Mouse (Mus musculus): Measurements from ENCODE around the gene Egfl6.

DNA sequence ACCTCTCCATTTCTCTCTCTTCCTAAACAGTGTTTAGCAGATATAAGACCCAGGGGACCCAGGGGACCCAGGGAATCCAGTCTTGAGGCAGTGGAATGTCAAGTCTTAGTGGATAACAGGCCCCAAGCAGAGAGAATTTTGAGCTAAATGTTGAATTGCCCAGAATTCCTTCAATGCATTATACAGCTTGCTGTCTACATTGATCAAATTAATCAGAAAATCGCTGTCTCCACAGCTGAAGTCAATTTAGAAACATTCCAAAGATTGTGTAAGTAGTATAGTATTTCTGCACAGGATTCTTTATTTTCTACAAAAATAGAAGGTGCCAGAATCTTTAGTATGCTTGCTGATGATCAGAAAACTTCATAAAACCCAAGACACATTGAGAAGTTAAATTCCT, 9.4 kb downstream of the Egfl6 start:
- TF ChIP-seq POLR2A (IDR thresholded peaks at IDR 0.05; ENCODE audit: insufficient read length, low read depth) (no peak), MAX (IDR thresholded peaks at IDR 0.05; ENCODE audit: low read depth) (no peak), MYOG (IDR thresholded peaks at IDR 0.05; ENCODE audit: control insufficient read depth in 1 of 3, insufficient read depth in 1 of 3, insufficient read length in 2 of 3, low read depth in 2 of 3) (no peak), USF1 (IDR thresholded peaks at IDR 0.05; ENCODE audit: low read depth) (no peak), MYOD1 (IDR thresholded peaks at IDR 0.05; ENCODE audit: control insufficient read depth in 1 of 3, insufficient read length in 2 of 3, low read depth in 2 of 3) (no peak), SRF (IDR thresholded peaks at IDR 0.05; ENCODE audit: control insufficient read depth, insufficient read length, low read depth) (no peak), TCF3 (IDR thresholded peaks at IDR 0.05; ENCODE audit: insufficient read length, low read depth) (no peak), TCF12 (IDR thresholded peaks at IDR 0.05; ENCODE audit: insufficient read depth, poor library complexity, severe bottlenecking) (no peak), REST (IDR thresholded peaks at IDR 0.05; ENCODE audit: insufficient read depth, insufficient read length) (no peak)

Measured in myocyte (in vitro differentiated cells).